ENCODE assay signal across 3 mouse cellular contexts in genomic region chr13:23591886-23592285, GRCm38 (mm10). TPM values are rescaled to one million over a fixed set of nuclear protein-coding genes. Genes with fewer than 3 reads are reported as not detected.
"Had no signal": no experiment of that assay in that cellular context is flagged by ENCODE, and none has a peak within 500 bp of the region (broad histone marks: within the 10 kb centered on the region; RNA-seq: fewer than 3 reads in every experiment).

No protein-coding gene starts in this region.

RNA-seq across cellular contexts. Expression of gene Hist1h2ad, which starts 17.7 kb away (rescaled TPM):
- polyA plus RNA-seq: neural tube, embryonic 15.5 days had no signal

RNA-seq across cellular contexts. Expression of gene Hist1h2bf, which starts 17.9 kb away (rescaled TPM):
- polyA plus RNA-seq: neural tube, embryonic 14.5 days; neural tube, embryonic 15.5 days; urinary bladder, adult 2 months had no signal
